Mouse (Mus musculus): ENCODE measurements at regions not wholly inside any gene's neighbourhood (a gene's known extent, or its start where the extent isn't known, plus 50 kb on each side); places are given as distances from the start of the nearest gene placed in this dataset.

DNA sequence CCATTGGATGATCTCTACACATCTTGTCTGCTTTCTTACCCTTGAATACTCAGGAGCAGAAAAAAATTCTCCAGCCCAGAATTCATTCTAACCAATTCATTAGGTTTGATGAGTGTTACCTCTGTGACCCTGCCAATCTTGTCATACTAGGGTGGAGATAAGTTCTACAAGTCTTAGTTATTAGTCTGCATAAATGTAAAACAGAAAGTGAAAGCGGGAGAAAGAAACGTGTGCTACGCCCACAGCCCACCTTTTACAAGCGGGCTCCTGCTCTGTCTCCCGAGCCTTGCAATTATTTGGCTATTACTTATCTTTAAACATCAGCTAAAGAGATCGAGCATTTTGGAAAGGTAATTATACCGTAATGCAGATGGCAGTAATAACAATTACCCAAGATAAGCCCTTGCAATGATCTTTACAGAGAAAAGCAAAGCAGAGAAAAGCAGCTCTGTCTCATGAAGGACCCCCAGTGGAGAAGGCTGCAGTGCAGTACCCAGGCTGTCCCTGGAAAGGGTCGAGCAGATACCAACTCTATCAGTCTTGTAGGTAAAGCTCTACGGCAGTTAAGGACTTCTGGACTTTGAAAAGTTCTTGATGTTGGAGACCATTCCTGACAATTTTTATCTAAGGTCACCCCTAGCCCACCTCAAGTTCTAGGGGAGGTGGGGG lies 286.1 kb upstream of the Ppargc1a start:
- TF ChIP-seq CTCF (conservative IDR thresholded peaks at IDR 0.05; ENCODE audit: low read length) = no peak
- no peak for TF ChIP-seq POU5F1 (IDR thresholded peaks at IDR 0.05; ENCODE audit: borderline replicate concordance, low read length)

All from E14TG2a.4 (cell line).